Mouse (Mus musculus): ENCODE measurements around the gene Etfrf1. TPM values are rescaled to one million over a fixed set of nuclear protein-coding genes. Genes with fewer than 3 reads are reported as not detected.
A peak's percentile ranks its signal among the peaks of the same experiment; 100 is the strongest.

Gene Etfrf1
- polyA plus RNA-seq, 1 experiment from 2014 or later = 60.0 TPM

GRCm38 (mm10) chr6:145226296-145226695 is 15.4 kb downstream of the Etfrf1 start:
- ATAC-seq (ENCODE audit: insufficient number of reproducible peaks, low FRiP score) = no peak
- WGBS = 79% methylated on average over 3 of the region's 3 CpGs
- H3K36me3 ChIP-seq = peaks cover 13% of the 10 kb centered on the region
- H3K4me2 ChIP-seq = no peak overlapping the region
- no peaks in the 10 kb centered on the region for H3K4me1 ChIP-seq (replicated peaks)
- no peak overlapping the region for H3K4me3 ChIP-seq
- no peak overlapping the region for H3K9ac ChIP-seq
- no peaks in the 10 kb centered on the region for H3K27me3 ChIP-seq (replicated peaks)
- no peaks in the 10 kb centered on the region for H3K9me3 ChIP-seq (replicated peaks)
- H3K27ac ChIP-seq (ENCODE audit: poor library complexity, severe bottlenecking) = no peak overlapping the region

- Histone ChIP-seq H3K9me3 (replicated peaks) (no peaks in the 10 kb centered on the region), H3K4me1 (replicated peaks) (no peaks in the 10 kb centered on the region), H3K4me2 (no peak overlapping the region), H3K4me3 (no peak overlapping the region), H3K27me3 (replicated peaks) (no peaks in the 10 kb centered on the region), H3K9ac (no peak overlapping the region), H3K36me3 (peaks cover 14% of the 10 kb centered on the region), H3K27ac (ENCODE audit: poor library complexity, severe bottlenecking) (no peak overlapping the region)
- ATAC-seq (ENCODE audit: insufficient number of reproducible peaks, low FRiP score) = no peak
- WGBS = 85% methylated on average over 1 of the region's 1 CpGs
These were observed 23.5 kb downstream of the Etfrf1 start for GRCm38 (mm10) chr6:145234391-145234790.

GRCm38 (mm10) chr6:145235367-145235766 is 24.4 kb downstream of the Etfrf1 start:
- no peak overlapping the region for H3K9ac ChIP-seq
- H3K4me2 ChIP-seq = no peak overlapping the region
- no peaks in the 10 kb centered on the region for H3K27me3 ChIP-seq (replicated peaks)
- no peaks in the 10 kb centered on the region for H3K9me3 ChIP-seq (replicated peaks)
- H3K4me1 ChIP-seq (replicated peaks) = no peaks in the 10 kb centered on the region
- peaks cover 18% of the 10 kb centered on the region for H3K36me3 ChIP-seq
- WGBS = 80% methylated on average over 6 of the region's 6 CpGs
- no peak for ATAC-seq (ENCODE audit: insufficient number of reproducible peaks, low FRiP score)
- H3K4me3 ChIP-seq = no peak overlapping the region
- H3K27ac ChIP-seq (ENCODE audit: poor library complexity, severe bottlenecking) = no peak overlapping the region

DNA sequence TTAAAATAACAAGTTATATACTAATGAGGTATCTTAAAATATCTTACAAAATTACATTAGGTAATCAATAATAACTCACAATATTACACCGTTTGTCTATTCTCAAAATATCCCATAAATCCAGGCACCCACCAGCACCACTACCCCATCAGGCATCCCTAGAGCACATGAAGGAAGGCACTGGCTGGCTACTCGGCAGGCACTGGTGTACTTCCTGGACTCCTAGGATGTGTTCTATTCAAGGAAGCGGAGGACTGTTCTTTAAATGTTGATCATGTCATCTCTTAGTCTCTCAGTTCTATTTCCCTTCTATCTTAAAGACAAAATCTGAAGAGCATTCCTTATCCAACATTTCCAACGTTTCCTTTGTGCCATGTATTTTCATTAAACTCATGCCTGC is 26.2 kb downstream of the Etfrf1 start:
- ATAC-seq (ENCODE audit: insufficient number of reproducible peaks, low FRiP score) = no peak
- peaks cover 17% of the 10 kb centered on the region for H3K36me3 ChIP-seq
- no peaks in the 10 kb centered on the region for H3K4me1 ChIP-seq (replicated peaks)
- no peaks in the 10 kb centered on the region for H3K9me3 ChIP-seq (replicated peaks)
- H3K27ac ChIP-seq (ENCODE audit: poor library complexity, severe bottlenecking) = no peak overlapping the region
- H3K4me3 ChIP-seq = no peak overlapping the region
- 77% methylated on average over 4 of the region's 4 CpGs for WGBS
- no peak overlapping the region for H3K4me2 ChIP-seq
- H3K9ac ChIP-seq = no peak overlapping the region
- no peaks in the 10 kb centered on the region for H3K27me3 ChIP-seq (replicated peaks)

DNA sequence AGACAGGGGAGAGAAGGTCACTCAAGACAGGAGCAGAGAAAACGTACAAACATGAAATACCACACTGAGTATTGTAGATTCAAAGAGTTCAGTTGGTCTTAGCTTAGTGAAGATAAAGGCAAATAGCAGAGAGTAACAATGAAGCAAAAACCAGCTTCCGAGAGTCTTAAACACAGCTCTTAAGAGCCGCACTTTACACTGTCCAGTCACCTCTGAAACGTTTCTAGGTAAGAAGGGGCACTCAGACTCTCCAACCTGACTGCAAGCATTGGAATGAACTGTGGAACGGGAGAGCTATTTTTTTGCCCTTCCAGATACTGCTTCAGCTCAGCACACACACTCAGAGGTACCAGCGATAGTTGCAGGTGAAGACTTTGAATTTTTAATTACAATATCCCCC is 29.4 kb downstream of the Etfrf1 start:
- no peak for ATAC-seq (ENCODE audit: insufficient number of reproducible peaks, low FRiP score)
- Histone ChIP-seq H3K4me1 (replicated peaks) (no peaks in the 10 kb centered on the region), H3K9ac (no peak overlapping the region), H3K27ac (ENCODE audit: poor library complexity, severe bottlenecking) (no peak overlapping the region), H3K4me2 (no peak overlapping the region), H3K9me3 (replicated peaks) (no peaks in the 10 kb centered on the region), H3K36me3 (peaks cover 17% of the 10 kb centered on the region), H3K27me3 (replicated peaks) (no peaks in the 10 kb centered on the region), H3K4me3 (no peak overlapping the region)
- 77% methylated on average over 6 of the region's 6 CpGs for WGBS

DNA sequence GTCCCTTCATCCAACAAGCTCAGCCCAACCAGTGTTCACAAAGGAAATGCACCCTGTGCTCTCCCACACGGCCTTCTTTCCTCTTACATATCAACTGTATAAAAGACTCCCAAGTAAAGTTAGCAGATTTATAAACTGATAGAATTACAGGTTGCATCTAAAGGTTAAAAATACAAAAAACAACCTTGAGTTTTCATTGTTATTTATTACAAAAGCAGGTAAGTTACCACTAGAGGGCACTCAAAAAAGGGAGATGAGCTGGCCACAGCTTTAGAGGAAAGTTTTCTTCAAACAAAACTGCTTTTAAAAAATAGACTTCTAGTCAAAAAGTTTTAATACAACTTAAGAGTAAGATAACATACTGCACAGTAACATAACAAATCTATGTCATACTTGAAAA is 31.6 kb downstream of the Etfrf1 start:
- WGBS = 28% methylated on average over 1 of the region's 1 CpGs
- no peak overlapping the region for H3K4me3 ChIP-seq
- no peak overlapping the region for H3K9ac ChIP-seq
- no peak for ATAC-seq (ENCODE audit: insufficient number of reproducible peaks, low FRiP score)
- H3K4me2 ChIP-seq = no peak overlapping the region
- H3K27ac ChIP-seq (ENCODE audit: poor library complexity, severe bottlenecking) = no peak overlapping the region
- peaks cover 24% of the 10 kb centered on the region for H3K36me3 ChIP-seq
- no peaks in the 10 kb centered on the region for H3K9me3 ChIP-seq (replicated peaks)
- H3K4me1 ChIP-seq (replicated peaks) = 0 out of 2 replicates have a peak, but pooled peaks cover 3% of the 10 kb centered on the region
- H3K27me3 ChIP-seq (replicated peaks) = no peaks in the 10 kb centered on the region

DNA sequence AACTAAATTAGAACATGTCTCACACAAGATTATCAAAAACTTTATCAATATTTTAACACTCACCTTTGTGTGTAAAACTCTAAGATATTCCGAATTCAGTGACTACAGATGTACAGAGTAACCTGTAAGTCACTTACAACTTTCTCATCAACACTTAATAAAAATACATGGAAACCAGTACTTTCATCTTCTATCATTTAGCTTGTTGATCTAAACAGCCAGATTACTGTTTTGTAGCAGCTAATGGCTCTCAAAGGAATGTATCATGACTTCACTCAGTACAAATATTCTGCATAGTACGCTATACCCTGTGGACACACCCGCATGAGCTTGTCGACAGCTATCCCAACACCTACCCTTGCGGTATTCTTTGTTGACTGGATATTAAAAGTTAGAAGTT is 35.9 kb downstream of the Etfrf1 start:
- WGBS = 77% methylated on average over 5 of the region's 5 CpGs
- H3K36me3 ChIP-seq = peaks cover 10% of the 10 kb centered on the region
- H3K4me2 ChIP-seq = no peak overlapping the region
- 0 out of 2 replicates have a peak, but pooled peaks cover 3% of the 10 kb centered on the region for H3K27me3 ChIP-seq (replicated peaks)
- H3K9ac ChIP-seq = no peak overlapping the region
- no peak overlapping the region for H3K4me3 ChIP-seq
- no peak for ATAC-seq (ENCODE audit: insufficient number of reproducible peaks, low FRiP score)
- no peaks in the 10 kb centered on the region for H3K9me3 ChIP-seq (replicated peaks)
- no peak overlapping the region for H3K27ac ChIP-seq (ENCODE audit: poor library complexity, severe bottlenecking)
- H3K4me1 ChIP-seq (replicated peaks) = peaks cover 15% of the 10 kb centered on the region; the same call in 1 of the 2 replicates

DNA sequence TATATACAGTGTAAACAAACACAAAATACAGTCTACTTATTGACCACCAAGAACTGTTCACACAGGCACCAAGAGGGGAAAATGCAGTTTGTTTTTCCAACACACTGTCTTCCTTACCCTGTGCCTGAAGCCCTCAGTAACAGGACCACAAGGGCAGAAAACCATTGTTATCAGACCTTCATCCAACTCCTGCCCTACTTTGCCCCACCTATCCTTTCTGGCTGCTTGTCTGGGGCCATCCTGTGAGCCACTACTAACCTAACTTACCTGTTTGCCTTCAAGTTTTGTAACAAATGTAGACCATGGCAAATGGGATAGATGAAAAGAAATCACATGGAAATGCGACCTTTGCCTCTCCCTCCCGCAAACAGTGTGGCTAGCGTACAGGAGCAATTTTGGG is 37.0 kb downstream of the Etfrf1 start:
- Histone ChIP-seq H3K4me3 (0 out of 2 replicates have a peak overlapping the region, but pooled peaks have one; percentile 4), H3K36me3 (peaks cover 10% of the 10 kb centered on the region), H3K9ac (no peak overlapping the region), H3K4me1 (replicated peaks) (peaks cover 15% of the 10 kb centered on the region; the same call in 1 of the 2 replicates), H3K9me3 (replicated peaks) (no peaks in the 10 kb centered on the region), H3K4me2 (peak overlapping the region; percentile 30), H3K27me3 (replicated peaks) (peaks cover 14% of the 10 kb centered on the region), H3K27ac (ENCODE audit: poor library complexity, severe bottlenecking) (no peak overlapping the region)
- 81% methylated on average over 3 of the region's 3 CpGs for WGBS
- ATAC-seq (ENCODE audit: insufficient number of reproducible peaks, low FRiP score) = no peak

DNA sequence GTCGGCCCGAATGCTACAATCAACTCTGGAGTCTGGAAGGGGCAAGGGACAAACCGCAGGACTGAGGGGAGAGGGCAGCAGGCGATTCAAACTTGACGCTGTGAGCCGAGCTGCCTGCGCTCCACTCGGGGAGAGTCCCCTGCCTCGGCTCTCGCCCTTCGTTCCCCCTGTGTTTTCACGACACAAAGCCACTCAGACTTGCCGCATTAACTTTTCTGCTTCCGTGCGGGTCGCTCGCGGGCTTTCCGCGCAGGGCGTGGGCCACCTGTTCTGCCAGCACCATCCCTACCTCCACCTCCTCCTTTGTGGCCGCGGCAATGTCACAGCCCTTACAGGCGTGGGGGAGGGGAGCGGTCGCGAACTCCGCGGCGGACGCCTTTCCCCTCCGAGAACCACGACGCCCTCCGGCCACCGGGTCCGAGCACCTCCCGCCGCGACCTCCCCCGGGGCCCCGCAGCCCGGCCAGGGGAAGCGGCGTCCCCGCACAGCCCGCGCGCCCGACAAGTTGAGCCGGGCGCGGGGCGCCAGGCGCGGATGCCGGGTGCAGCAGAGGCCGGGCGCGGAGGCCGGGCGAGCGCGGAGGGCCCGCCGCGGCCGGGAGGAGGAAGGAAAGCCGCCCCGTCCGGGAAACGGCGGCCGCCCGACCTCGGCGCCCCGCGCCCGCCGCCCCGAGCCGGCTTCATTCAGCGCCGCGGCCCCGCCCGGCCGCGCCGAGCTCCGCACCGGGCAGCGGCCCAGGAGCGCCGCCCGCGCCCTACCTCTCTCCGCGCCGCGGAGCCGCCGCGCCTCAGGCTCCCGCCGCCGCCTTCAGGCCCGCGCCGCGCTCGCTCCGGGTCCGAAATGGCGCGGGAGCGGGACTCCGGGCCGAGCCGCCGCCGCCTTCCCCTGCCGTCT is 38.6 kb downstream of the Etfrf1 start:
- Histone ChIP-seq H3K4me3 (peak overlapping the region; percentile 100), H3K27ac (ENCODE audit: poor library complexity, severe bottlenecking) (peak overlapping the region; percentile 86), H3K36me3 (peaks cover 10% of the 10 kb centered on the region), H3K4me2 (peak overlapping the region; percentile 80), H3K9me3 (replicated peaks) (no peaks in the 10 kb centered on the region), H3K4me1 (replicated peaks) (peaks cover 15% of the 10 kb centered on the region; the same call in 1 of the 2 replicates), H3K9ac (peak overlapping the region; percentile 100), H3K27me3 (replicated peaks) (peaks cover 29% of the 10 kb centered on the region)
- 6% methylated on average over 104 of the region's 124 CpGs for WGBS
- ATAC-seq (ENCODE audit: insufficient number of reproducible peaks, low FRiP score) = peak; percentile 73

GRCm38 (mm10) chr6:145250185-145250791 is 39.4 kb downstream of the Etfrf1 start, which contains the start of gene Kras:
Gene Kras (minus strand): TSS chr6:145250239.
- Histone ChIP-seq H3K9me3 (replicated peaks) (no peaks in the 10 kb centered on the region), H3K4me2 (peak within 1 kb of the TSS; percentile 80), H3K9ac (peak within 1 kb of the TSS; percentile 100), H3K4me3 (peak within 1 kb of the TSS; percentile 100), H3K27ac (ENCODE audit: poor library complexity, severe bottlenecking) (peak within 1 kb of the TSS; percentile 86), H3K27me3 (replicated peaks) (peaks cover 37% of the 10 kb centered on the region), H3K36me3 (peaks cover 8% of the 10 kb centered on the region), H3K4me1 (replicated peaks) (peaks cover 15% of the 10 kb centered on the region; the same call in 1 of the 2 replicates)
- peak; percentile 95 for ATAC-seq (ENCODE audit: insufficient number of reproducible peaks, low FRiP score)
- 2% methylated on average over 70 of the region's 83 CpGs for WGBS

DNA sequence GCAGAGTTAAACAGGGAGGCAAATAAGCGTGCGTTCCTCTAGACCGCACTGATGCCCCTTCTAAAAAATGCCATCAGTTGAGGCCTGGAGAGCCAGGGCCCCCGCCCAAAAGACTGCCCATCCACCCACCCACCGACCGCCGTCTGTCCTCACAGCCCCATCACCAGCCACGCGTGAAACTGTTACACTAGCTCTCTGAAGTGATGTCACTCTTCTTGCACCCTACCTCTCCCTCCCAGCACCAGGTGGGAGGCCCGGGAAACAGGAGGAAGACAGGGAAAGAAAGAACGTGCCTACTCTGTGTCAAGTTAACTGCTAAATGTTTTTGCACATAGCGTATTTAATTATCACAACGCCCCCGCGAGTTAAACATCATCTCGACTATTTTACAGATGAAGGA is 39.9 kb downstream of the Etfrf1 start:
- Histone ChIP-seq H3K9ac (peak overlapping the region; percentile 100), H3K4me2 (peak overlapping the region; percentile 80), H3K4me1 (replicated peaks) (peaks cover 15% of the 10 kb centered on the region; the same call in 1 of the 2 replicates), H3K9me3 (replicated peaks) (no peaks in the 10 kb centered on the region), H3K27ac (ENCODE audit: poor library complexity, severe bottlenecking) (no peak overlapping the region), H3K4me3 (peak overlapping the region; percentile 100), H3K27me3 (replicated peaks) (peaks cover 42% of the 10 kb centered on the region), H3K36me3 (peaks cover 4% of the 10 kb centered on the region)
- ATAC-seq (ENCODE audit: insufficient number of reproducible peaks, low FRiP score) = no peak
- WGBS = 14% methylated on average over 16 of the region's 16 CpGs

Data from heart, embryonic 12.5 days (tissue).